Mouse (Mus musculus) gastrocnemius, postnatal 4 days (tissue): ENCODE results near the gene Slc25a36. TPM values are rescaled to one million over a fixed set of nuclear protein-coding genes. Genes with fewer than 3 reads are reported as not detected.

Experiments
- DNase-seq, 2 experiments: peaks; one replicate each; pipeline ENCODE4 v3.0.0; 2021 to 2022; ENCODE audit warnings: low spot score in 2 of 2, mixed read lengths in 2 of 2
- total RNA-seq, 2 experiments: library from RNA; stranded (reverse); gene quantifications; 2 replicates each; pipeline ENCODE4 v1.2.3; 2021

Slc25a36 gene
- total RNA-seq, 2 experiments from 2014 or later = 66.9 to 75.1 TPM

DNA sequence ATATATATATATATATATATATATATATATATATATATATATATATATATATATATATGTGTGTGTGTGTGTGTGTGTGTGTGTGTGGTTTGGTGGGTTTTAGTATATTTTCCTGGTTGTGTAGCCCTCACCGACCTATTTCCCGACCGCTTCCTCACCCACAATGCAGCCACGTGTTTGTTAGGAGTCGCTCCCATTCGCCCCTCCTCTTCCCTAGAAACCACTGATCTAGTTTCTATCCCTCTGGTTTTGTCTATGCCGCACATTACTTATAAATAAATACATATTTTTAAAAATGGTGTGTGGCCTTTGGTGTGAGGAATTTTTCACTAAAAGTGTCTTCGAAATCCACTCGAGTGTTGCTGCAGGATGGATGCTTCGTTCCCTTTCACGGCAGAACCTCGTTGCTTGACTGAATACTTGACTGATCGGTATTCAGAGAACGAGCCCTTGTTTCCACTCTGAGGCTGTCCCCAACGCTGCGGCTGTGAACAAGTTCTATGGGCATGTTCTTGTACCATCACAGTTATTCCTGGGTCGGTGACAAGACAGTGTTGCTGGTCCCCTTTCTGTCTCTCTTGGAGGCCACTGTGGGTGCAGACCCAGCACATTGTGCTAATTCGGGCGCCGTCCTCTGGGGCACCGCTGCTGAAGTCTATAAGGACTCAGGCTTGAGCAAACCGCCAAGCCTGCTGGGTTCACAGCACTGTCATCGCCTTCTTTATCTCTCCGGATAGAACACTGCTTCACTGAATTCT, 2.0 kb upstream of the Slc25a36 start:
- no peak for DNase-seq

DNA sequence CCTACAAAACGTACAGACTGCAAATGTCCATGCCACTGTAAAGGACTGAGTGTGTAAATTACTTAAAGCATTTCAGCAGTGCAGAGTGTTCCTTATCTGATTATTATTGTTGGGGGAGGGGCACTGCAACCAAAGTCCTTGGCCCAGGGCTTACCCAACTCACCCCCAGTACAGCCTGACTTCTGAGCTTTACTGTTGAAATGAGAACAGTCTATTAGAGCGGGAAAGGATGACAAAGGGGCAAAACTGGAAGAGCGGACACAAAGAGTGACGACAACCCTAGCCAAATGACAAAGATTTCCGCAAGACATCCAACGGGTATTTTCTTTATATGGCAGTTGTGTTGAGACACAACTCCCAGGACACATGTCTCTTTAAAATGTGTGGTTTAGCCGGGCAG, 1.3 kb upstream of the Slc25a36 start:
- no peak for DNase-seq

DNA sequence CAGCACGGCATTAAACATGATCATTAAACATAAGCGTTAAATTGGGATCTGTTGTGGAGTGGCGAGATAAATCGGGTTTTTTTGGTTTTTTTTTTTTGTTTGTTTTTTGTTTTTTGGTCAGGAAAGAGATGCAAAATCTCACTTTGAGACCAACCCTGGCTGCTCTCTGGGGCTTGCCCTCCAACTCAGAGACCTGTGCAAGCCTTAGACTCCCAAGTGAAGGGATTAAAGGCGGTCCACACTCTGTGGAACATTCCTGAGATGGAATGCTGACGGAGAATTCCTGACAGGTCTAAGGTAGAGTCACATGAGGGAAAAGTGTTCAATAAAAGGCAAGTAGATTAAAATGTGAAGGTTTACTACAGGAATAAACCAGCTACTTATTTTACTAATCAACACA, 549 bp upstream of the Slc25a36 start:
- no peak for DNase-seq

DNA sequence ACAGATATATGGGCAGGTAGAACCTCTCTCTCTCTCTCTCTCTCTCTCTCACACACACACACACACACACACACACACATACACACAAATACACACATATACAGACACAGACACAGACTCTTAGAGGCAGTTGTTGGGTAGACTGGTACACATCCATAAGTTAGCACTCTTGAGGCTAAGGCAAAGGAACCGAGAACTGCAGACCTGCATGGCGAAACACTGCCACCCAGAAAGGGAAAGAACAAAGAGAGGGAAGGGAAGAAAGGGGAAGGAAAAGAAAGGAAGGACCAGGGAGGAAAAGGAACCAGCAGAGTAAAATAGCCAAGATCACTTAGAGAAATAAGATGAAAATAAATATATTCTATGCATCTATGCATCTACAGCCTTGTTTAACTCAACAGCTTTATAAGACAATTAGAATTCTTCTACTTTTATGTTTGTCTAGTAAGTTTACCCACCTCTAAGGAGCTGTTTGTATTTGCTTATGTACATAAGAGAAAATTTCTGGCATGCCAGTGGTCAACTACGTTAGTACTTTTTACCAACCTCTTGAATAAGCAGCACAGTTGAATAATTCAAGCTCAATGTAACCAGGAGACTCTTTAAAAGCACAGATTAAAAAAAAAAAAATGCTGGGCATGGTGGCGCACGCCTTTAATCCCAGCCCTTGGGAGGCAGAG, 4.3 kb downstream of the Slc25a36 start:
- no peak for DNase-seq

DNA sequence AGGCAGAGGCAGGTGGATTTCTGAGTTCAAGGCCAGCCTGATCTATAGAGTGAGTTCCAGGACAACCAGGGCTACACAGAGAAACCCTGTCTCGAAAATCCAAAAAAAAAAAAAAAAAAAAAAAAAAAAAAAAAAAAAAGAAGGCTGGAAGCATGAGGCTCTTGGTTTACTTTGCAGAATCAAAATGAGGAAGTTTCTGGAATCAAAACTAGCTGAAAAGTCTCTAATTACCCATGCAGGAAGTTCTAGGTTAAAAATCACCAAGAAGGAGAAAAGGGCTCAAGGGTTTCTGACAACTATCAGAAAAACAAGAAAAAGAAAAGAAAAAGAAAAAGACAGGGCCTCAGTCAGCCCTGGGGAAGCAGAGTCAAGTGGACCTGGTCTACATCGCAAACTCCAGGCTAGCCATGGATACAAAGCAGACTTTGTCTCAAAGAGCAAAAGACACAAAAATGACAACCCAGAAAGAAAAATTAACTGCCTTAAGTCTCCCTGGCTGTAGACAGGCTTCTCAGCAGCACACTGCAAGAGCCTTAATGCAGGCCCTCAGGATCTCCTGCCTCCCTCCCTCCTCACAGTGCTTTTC, 5.5 kb downstream of the Slc25a36 start:
- no peak for DNase-seq

DNA sequence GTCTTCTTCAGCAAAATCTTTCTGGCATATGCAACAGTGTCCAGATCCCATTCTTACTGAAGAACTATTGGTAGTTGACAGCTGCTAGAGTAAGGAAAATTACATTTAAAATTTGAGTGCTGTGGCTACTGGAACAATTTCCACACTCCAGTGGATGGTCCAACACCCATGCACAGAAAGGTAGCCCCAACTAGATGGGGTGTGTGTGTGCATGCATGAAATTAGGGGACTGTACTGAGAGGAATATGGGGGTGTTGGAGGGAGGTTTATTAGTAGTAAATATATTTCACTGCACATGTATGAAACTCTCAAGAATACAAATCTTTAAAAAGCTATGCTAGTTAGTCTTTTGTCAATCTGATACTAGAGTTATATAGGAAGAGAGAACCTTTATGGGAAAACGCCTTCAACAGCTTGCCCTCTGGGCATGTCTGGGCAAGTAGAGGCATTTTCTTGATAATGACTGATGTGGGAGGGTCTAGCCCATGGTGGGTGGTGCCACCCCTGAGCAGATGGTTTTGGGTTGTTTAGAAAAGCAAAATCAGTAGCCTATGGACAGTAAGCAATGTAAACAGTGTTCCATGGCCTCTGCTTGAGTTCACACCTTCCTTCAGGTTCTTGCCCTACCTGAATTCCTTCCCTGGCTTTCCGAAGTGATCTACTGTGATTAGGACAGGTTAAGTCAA, 7.4 kb downstream of the Slc25a36 start:
- DNase-seq = no peak

DNA sequence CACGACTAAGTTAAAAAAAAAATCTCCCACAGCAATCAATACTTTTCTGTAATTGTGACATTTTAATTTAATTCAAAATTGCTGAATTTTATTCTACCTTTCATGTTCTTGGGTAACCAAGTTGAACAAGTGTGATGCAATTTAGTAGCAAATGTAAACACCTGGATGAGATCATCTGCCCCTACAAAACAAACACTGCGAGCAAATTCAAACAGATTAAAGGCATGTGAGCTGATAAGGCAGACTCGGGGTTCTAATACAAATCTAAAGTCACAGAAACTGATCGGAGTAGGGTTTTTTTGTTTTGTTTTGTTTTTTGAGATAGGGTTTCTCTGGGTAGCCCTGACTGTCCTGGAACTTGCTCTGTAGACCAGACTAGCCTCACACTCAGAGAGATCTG, 12.0 kb downstream of the Slc25a36 start:
- no peak for DNase-seq

DNA sequence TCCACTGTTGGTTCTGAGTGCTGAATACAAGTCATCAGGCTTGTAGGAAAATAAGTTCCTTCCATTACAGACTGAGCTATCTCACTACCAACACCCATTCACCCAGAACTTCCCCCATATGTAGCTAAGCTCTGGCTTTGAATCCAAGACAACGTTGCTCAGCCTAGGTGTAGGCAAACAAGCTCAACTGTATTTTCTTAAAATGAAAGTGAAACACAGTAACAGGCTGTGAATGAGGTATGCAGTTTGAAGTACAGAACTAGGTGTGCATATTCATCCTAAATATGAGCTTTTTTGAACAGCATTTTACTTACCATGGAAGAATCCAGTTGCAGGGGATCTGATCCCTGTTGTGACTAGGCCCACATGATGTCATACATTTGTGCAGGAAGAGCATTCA, 14.8 kb downstream of the Slc25a36 start:
- DNase-seq = no peak

DNA sequence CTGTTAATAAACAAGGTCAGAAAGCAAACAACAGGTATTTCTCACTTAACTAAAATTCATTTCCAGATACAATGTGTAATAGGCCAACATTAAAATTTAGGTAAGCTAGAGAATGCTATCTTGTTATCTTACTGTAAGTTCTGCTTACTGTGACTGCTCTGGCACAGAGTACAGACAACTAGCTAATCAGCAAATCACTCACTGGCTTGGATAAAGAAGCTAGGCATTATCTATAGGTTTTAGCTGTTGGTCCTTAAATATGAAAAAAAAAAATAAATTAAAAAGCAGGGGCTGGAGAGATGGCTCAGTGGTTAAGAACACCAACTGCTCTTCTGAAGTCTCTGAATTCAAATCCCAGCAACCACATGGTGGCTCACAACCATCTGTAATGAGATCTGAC, 23.1 kb downstream of the Slc25a36 start:
- no peak for DNase-seq

DNA sequence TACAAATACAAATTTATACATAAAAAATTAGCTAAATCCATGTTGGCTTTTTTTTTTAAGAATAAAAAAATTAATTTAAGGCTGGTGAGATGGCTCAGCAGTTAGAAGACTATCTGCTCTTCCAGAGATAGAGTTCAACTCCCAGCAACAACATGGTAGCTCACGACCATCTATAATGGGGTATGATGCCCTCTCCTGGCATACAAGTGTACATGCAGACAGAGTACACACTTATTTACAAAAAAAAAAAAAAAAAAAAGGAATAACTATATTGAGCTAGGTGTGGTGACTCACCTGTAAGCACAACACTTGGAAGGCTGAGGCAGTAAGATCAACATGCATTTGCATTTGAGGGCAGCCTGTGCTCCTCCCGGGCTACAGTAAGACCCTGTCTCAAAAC, 26.3 kb downstream of the Slc25a36 start:
- no peak for DNase-seq

DNA sequence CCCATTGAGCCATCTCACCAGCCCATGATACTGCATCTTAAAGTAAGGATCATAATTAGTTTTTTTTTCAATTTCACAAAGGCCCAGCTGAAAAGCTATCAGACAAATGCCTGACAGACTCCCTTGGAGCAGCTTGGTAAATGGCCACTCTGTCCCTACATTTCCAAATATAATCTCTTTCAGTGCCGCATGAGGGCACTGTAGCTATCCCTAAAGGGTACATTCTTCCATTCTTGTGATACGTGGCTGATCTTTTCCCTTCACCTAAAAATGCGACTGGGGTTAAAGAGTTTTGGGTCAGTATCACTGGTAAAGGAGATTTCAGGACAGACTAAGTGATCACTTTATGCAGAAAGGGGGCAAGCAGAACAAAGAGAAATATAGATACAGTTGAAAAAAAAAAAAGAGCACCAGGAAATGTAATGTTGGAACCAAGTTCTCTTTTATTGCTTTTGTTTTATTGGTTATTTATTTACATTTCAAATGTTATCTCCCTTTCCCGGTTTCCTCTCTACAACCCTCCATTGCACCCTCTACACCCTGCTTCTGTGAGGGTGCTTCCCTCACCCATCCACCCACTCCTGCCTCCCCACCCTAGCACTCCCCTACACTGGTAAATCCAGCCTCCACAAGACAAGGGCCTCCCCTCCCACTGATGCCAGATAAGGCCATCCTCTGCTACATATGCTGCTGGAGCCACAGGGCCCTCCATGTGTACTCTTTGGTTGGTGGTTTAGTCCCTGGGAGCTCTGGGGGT, 29.7 kb downstream of the Slc25a36 start:
- DNase-seq = no peak

DNA sequence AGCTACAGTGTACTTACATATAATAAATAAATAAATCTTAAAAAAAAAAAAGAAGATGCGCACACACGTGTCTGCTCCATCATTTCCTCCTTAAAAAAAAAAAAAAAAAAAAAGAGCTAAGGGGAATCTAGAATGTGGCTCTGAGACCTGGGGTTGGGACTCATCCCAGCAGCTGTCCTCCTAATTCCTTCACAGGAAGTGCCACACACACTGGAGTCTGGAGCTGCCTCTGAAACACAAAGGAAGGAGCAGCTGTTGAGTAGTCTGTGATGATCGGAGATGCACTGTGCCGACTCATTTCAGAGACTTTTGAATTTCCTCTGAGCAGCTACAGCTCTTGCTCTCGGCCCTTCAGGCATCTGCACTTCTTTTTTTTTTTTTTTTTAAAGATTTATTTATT, 41.0 kb downstream of the Slc25a36 start:
- no peak for DNase-seq

DNA sequence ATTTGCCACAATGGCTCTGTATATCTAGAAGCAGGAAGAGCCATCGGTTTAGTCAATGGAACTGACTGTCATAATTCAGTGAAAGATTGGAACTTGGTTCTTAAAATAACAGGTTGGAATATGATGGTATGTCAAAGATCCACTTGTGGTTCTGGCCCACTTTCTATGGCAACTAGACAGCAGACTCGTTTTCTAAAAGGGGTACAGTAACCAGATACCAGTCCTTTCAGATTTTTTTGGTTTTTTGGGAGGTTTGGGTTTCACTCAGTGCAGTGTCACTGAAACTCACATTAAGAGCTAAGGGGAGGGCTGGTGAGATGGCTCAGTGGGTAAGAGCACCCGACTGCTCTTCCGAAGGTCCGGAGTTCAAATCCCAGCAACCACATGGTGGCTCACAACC, 41.5 kb downstream of the Slc25a36 start:
- DNase-seq = no peak

DNA sequence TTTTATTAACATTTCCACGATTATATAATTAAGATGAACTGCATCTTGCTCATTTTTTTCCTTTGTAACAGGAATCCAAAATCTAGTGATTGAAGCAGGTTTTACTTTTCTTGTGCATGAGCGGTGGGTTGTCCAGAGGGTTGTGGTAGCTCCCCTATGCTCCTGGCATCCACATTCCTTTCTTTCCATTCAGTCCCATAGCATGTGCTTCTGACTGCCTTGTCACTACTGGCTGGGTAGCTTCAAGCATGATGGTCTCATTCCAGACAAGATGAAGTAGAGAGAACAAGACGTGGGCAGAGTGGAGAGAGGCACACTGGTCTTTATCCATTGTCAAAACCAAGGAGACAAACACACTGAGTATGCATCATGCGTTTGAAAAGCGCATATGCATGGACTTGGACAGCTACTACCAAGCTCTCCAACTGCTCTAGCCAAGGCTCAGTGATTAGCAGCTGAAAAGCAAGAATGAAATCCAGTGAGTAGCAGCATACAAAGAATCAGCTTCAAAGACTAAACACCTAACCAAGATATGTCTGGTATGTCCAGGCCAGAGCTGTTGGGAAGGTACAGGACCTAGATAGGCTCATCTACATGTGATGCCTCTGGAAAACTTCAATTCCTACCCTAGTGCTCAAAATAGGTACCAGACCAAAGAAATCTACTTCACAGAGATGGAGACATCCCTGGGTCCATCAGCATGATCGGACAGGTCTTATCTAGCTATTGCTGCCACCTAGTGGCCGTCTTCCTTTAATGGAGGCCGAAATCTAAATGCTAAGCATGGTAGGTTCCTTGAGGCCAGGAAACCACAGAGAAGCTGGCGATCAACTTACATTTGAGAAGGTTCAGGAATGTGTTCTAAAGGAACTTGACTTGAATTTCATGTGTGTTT, 42.5 kb downstream of the Slc25a36 start:
- peak; percentile 53 to 87 for DNase-seq

DNA sequence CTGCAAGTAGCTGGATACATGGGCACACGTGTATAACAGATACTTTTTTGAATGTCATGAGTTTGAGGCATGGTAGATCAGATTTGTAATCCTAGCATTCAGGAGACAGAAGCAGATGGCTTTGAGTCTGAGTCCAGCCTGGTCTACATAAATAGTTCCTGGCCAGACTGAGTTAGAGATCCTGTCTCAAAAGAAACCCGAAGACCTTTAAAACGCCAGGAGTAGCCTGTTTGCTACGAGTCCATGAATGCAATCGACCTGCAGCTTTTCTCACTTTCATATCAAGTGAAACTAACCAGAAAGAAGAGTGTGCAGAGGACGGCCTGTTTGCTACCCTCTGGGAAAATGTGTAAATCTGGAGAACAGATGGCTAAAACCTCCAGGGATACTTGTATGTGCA, 43.2 kb downstream of the Slc25a36 start:
- no peak for DNase-seq

DNA sequence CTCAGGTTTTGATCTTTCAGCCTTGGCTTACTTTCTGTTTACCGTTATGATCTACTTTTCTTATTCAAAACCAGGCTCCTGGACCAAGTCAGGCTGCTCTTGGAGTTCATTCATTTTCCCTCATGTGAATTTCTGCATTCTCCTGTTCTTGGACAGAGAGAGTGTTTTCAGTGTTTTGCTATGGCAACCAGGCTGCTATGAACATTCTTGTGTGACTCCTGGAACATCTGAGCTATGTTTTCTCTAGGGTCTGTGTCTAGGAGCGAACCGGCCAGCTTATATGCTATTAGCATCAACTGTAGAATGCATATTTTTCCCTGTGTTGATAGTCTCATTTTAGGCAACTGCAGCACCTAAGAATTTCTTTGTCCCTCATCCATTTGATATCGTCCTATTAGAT, 45.1 kb downstream of the Slc25a36 start:
- no peak for DNase-seq

DNA sequence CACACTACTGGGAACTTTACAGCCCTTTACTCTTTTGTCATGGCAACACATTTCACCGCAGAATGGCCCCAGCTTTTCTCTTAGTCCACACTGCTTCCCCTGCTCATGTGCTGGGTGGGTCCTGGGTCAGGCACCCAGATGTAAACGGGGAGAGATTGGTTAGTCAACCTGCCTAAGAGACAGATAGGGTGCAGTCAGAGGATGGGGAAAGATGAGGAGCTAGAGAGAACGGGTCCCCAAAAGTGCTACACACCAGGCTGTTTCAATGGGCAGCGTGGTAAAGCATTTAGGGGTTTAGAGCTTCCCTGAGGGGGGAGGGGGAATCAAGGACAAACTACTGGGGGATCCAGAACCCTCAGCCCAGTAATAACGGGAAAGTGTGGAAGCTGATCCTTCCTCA, 45.7 kb downstream of the Slc25a36 start:
- no peak for DNase-seq

DNA sequence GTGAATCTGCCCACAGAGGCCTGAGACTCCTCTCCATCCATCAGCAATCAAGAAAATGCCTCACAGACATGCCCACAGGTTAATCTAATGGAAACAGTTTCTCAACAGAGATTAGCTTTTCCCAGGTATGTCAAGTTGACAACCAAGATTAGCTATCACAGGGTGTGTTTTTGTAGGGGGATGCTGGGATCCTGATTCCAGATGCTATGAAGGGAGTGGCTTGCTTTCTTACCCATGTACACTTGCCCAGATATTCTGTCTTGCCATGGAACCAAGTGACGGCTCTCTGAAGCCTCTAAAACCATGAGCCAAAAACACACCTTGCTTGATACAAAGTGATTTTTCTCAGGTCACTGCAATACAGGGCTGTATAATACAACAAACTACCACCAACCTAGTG, 46.8 kb downstream of the Slc25a36 start:
- no peak for DNase-seq

DNA sequence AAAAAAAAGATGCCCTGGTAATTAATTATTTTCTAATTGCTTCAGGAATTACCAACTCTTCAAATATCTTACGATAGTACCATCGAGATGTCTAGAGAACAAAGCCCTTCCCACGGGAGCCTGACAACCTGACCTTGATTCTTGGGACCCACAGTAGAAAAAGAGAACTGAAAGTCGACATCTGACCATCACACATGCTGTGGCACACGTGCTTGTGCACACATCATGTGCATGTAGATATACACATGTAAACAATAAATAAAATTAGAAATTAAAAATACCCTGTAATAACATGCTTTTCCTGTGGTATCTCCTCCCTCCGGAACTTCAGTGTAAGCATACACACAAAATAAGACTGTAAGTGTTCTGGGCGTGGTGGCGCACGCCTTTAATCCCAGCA, 49.3 kb downstream of the Slc25a36 start:
- no peak for DNase-seq
